Mouse (Mus musculus): ENCODE measurements around the gene 9430038I01Rik. TPM values are rescaled to one million over a fixed set of nuclear protein-coding genes. Genes with fewer than 3 reads are reported as not detected.
A peak's percentile ranks its signal among the peaks of the same experiment; 100 is the strongest.
"Not testable (repeated sequence)": the region's sequence is repeated elsewhere in the genome, so short reads cannot be mapped to it uniquely, and the experiment has no call there.

9430038I01Rik gene
- 18.2 and 20.2 TPM in 2 replicates for polyA plus RNA-seq (2016; fragmentation: Nextera tagmentation; extraction: Ambion mirVana)

DNA sequence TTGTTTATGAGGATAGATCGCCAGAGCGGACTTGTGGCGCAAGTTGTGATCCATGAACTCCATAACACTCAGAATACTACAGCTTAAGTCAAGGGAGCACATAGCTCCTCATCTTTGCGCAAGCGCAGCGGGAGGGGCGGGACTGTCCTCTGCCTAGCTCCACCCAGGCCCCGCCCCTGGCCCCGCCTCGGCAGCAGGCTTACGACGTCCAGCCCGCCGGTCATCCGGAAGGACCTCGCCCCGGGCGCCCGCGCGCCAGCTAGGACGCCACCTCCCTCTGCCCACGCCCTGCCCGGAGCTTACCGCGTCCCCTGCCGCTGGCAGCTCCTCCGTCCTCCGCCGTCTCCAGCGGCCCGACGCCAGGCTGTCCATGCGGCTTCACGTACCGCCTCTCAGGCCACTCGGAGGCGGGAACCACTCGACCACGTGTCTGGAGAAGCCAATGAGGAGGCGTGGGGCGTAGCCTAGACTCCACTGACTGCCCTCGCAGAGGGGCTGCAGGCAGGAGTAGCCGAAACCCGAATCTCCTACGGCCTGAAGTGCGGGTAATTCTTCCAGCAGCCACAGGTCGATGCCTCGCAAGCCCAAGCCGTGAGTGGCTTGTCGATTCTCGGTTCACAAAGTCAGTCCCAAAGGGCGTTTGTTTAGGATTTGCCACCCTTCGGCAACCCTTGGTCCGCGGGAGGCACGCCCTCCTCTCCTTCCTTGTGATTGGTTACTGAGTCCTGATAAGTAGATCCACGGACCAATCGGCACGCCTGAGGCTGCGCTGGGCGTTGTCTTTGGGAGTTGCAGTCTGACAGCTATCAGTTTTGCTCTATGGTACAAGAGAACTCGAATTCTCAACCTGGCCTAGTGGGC, at the start of gene 9430038I01Rik:
Gene 9430038I01Rik, minus strand, starts transcription at position 426 of the 861 bp plus-strand sequence.
- peak within 1 kb of the TSS; percentile 97 for H3K27ac ChIP-seq (replicated peaks)
- H3K36me3 ChIP-seq, result no peaks in the 10 kb centered on the region
- H3K9me3 ChIP-seq (replicated peaks), result no peaks in the 10 kb centered on the region
- DNase-seq (ENCODE audit: low spot score), result peak; percentile 98
- under 1% methylated on average over 63 of the region's 63 CpGs for WGBS
- H3K4me3 ChIP-seq, result peak within 1 kb of the TSS; percentile 85
- no peaks in the 10 kb centered on the region for H3K27me3 ChIP-seq (ENCODE audit: low read depth, poor library complexity, severe bottlenecking)
- peaks cover 11% of the 10 kb centered on the region for H3K4me1 ChIP-seq

DNA sequence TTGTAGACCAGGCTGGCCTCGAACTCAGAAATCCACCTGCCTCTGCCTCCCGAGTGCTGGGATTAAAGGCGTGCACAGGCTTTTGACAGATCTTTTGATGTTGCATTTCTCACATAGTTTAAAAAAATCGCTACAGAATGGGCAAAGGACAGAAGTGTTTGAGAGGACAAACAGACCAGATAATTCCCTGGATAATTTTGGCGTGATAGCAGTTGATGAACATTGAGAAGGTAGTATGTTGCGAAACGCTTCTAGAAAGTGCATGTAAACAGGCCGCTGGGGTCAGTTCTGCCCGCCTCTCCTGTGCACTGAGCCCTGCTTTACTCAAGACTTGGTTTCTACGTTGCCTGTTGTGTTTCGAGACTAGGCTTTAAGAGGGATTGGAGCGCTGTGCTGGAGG, 34.8 kb upstream of the 9430038I01Rik start:
- DNase-seq (ENCODE audit: low spot score), result no peak

DNA sequence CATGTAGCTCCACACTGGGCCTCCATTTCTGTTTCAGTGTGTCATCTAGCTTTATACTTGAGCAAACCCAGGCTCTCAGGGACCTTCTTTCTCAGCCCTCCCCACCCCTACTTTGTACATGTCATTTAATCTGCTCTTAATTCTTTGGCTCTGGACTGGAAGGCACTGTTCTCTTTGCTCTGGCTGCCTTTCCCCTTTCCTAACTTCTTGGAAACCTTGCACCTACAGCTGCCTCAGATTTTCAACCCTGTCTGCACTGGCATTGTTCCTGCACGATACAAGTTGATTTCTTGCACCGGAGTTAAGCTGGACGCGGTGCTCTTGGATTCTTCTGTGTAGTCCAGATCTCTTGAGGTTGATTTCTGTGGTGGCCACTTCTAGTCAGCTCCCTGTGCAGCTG, 32.4 kb upstream of the 9430038I01Rik start:
- H3K36me3 ChIP-seq, result peaks cover 67% of the 10 kb centered on the region
- 96% methylated on average over 4 of the region's 4 CpGs for WGBS

More for the DNA sequence above, 34.8 kb upstream of the 9430038I01Rik start:
- H3K27ac ChIP-seq (replicated peaks), result no peak overlapping the region
- no peaks in the 10 kb centered on the region for H3K4me1 ChIP-seq
- WGBS, result 94% methylated on average over 12 of the region's 12 CpGs
- H3K36me3 ChIP-seq, result peaks cover 88% of the 10 kb centered on the region
- H3K9me3 ChIP-seq (replicated peaks), result no peaks in the 10 kb centered on the region
- H3K27me3 ChIP-seq (ENCODE audit: low read depth, poor library complexity, severe bottlenecking), result no peaks in the 10 kb centered on the region
- H3K4me3 ChIP-seq, result no peak overlapping the region

DNA sequence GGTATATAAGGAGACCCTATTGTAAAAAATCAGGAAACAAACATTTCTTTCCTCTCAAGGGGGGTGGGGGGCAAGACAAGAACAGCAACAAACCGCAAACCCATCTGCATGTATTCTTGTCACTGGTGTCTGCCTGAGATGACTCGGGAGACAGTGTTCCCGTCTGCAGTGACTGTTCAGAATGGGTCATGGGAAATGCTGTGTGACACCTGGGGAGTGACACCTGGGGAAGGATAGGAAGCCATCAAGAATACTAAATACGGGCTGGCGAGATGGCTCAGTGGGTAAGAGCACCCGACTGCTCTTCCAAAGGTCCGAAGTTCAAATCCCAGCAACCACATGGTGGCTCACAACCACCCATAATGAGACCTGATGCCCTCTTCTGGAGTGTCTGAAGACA, 28.4 kb upstream of the 9430038I01Rik start:
- 91% methylated on average over 7 of the region's 7 CpGs for WGBS
- Histone ChIP-seq H3K4me1 (peaks cover 18% of the 10 kb centered on the region), H3K27ac (replicated peaks) (peak overlapping the region; percentile 97; the same call in 1 of the 2 replicates), H3K4me3 (peak overlapping the region; percentile 97), H3K36me3 (peaks cover 28% of the 10 kb centered on the region)
- not testable (repeated sequence) for H3K27me3 ChIP-seq (ENCODE audit: low read depth, poor library complexity, severe bottlenecking); H3K9me3 ChIP-seq (replicated peaks); DNase-seq (ENCODE audit: low spot score)

More for the DNA sequence above, 32.4 kb upstream of the 9430038I01Rik start:
- no peak for DNase-seq (ENCODE audit: low spot score)
- Histone ChIP-seq H3K9me3 (replicated peaks) (no peaks in the 10 kb centered on the region), H3K27ac (replicated peaks) (no peak overlapping the region), H3K4me1 (peaks cover 11% of the 10 kb centered on the region), H3K27me3 (ENCODE audit: low read depth, poor library complexity, severe bottlenecking) (no peaks in the 10 kb centered on the region), H3K4me3 (no peak overlapping the region)

DNA sequence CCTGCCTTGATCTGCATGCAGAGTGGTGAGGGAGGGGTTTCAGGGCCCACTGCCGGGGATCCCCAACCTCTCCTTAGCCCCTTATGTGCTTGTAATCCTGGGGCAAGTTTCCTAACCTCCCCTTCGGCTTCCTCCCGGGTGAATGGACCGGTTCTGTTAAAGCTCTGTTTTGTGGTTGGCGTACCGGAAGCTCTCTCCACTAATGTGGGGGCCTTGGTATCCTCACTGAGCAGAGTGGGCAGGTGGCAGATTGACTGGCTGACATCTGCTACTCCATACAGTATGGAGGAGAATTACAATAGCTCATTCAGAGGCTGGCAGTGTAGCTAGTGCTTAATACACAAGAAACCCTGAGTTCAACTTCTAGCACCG, 27.6 kb upstream of the 9430038I01Rik start:
- DNase-seq (ENCODE audit: low spot score), result no peak

DNA sequence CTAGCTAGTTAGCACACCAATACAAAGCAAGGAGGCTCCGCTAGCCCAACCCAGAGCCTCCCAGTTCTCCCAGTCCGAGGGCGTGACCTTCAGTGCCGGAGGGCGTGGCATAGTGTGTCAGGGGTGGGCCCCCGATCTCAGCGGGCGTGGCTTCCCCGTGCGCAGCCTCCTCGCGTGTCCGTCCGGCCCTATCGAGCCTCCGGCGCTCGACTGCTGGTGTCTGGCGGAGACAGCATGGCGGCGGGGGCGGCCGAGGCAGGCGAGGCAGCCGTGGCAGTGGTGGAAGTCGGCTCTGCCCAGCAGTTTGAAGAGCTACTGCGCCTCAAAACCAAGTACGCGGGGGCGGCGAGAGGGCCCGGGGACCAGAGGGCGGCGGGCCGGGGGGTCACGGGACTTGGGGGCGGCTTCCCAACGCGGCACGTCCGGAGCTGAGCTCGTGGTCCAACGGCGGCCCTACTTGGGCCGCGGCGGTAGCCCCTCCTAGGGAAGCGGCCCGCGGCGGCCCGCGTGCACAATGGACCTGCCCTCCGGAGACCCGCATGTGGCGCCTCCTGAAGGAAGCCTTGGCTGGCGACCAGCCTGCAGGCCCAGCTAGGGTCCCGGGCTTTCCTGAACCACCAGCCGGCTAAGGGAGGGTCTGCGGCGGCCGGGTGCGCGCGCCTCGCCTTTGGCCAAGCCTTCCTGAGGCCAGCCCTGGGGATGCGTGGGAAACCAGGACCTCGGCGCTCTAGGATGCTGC, 27.0 kb upstream of the 9430038I01Rik start, which contains the start of gene Glrx3:
Gene Glrx3, plus strand, starts transcription at position 175 of the 739 bp plus-strand sequence.
- H3K36me3 ChIP-seq, result peaks cover 16% of the 10 kb centered on the region; the same call in 1 of the 2 replicates
- WGBS, result under 1% methylated on average over 69 of the region's 69 CpGs
- DNase-seq (ENCODE audit: low spot score), result peak; percentile 95
- H3K27me3 ChIP-seq (ENCODE audit: low read depth, poor library complexity, severe bottlenecking), result no peaks in the 10 kb centered on the region
- peaks cover 19% of the 10 kb centered on the region for H3K4me1 ChIP-seq
- peak within 1 kb of the TSS; percentile 97 for H3K4me3 ChIP-seq
- no peaks in the 10 kb centered on the region for H3K9me3 ChIP-seq (replicated peaks)
- H3K27ac ChIP-seq (replicated peaks), result peak within 1 kb of the TSS; percentile 97

More for the DNA sequence above, 27.6 kb upstream of the 9430038I01Rik start:
- Histone ChIP-seq H3K36me3 (peaks cover 22% of the 10 kb centered on the region), H3K27me3 (ENCODE audit: low read depth, poor library complexity, severe bottlenecking) (no peaks in the 10 kb centered on the region), H3K4me1 (peaks cover 18% of the 10 kb centered on the region), H3K9me3 (replicated peaks) (no peaks in the 10 kb centered on the region), H3K4me3 (peak overlapping the region; percentile 97), H3K27ac (replicated peaks) (peak overlapping the region; percentile 97)
- 11% methylated on average over 7 of the region's 7 CpGs for WGBS

DNA sequence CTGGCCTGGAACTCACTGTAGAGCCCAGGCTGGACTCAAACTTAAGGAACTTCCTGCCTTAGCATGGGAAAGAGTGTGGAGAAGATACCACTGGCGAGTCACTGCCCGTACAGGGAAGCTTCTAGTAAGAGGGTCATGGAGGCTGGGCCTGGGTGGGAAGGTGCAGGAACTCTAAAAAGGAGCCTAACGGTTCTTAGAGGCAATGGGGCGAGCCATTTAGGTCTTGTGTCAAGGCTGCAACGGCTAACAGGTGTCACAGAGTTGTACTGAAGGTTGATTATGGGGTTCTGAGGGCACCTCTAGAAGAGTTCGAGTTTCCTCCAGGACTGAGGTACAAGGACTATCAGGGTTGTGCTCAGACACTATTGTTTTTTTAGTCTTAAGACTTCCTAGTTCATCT, 26.3 kb upstream of the 9430038I01Rik start:
- H3K36me3 ChIP-seq, result peaks cover 12% of the 10 kb centered on the region; the same call in 1 of the 2 replicates
- H3K4me1 ChIP-seq, result peaks cover 26% of the 10 kb centered on the region
- H3K9me3 ChIP-seq (replicated peaks), result no peaks in the 10 kb centered on the region
- no peaks in the 10 kb centered on the region for H3K27me3 ChIP-seq (ENCODE audit: low read depth, poor library complexity, severe bottlenecking)
- H3K4me3 ChIP-seq, result peak overlapping the region; percentile 97
- peak overlapping the region; percentile 97 for H3K27ac ChIP-seq (replicated peaks)
- DNase-seq (ENCODE audit: low spot score), result no peak
- WGBS, result 78% methylated on average over 6 of the region's 6 CpGs

DNA sequence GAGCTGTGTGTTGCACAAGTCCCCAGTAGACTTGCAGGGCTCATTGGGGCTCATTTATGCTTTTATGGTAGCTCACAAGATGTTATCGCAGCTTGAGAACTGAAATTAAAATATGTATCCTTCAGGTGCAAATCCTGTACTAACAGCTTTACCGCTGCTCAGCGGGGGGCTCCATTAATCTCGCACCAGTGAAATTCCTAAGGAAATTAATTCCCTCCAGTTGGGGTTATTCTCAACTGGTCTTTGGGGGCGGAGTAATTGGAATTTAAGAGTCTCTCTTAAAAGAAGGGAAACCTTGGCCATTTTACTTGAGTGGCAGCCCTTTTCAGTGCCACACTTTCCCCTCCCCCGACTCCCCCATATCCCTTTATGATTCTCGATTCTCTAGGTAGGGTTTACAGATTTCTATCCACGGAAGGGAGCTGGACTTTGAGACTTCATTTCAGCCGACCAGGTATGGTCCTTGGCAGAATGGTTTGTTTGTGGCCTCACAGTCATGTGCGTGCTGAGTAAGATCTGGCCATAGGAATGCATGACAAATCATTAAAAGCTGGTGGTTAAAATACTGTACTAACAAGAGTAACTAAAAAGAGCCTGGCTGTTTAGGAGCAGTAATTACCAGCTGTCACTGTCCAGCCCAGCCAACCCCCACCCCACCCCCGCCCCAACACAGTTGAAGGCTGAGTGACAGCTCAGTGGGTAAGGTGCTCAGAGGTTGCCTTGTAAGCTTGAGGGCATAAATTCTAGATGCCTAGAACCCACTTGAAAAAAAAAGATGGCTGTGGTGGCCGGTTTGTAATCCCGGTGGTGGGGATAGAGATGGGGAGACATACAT, 21.4 kb upstream of the 9430038I01Rik start:
- 56% methylated on average over 13 of the region's 13 CpGs for WGBS
- Histone ChIP-seq H3K4me3 (no peak overlapping the region), H3K27me3 (ENCODE audit: low read depth, poor library complexity, severe bottlenecking) (no peaks in the 10 kb centered on the region), H3K9me3 (replicated peaks) (no peaks in the 10 kb centered on the region), H3K36me3 (no peaks in the 10 kb centered on the region), H3K27ac (replicated peaks) (no peak overlapping the region), H3K4me1 (peaks cover 18% of the 10 kb centered on the region)
- DNase-seq (ENCODE audit: low spot score), result no peak

DNA sequence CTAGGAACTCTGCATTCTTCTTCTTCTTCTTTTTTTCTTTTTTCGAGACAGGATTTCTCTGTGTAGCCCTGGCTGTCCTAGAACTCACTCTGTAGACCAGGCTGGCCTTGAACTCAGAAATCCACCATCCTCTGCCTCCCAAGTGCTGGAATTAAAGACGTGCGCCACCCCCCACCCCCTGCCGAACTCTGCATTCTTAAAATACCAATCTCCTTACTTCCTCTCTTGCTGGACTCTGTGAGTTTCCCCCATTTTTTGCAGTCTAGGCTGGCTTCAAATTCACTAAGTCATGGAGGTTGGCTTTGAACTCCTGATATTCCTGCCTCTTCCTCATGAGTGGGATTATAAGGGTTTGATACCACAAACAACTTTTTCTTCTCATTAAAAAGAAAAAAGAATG, 16.1 kb upstream of the 9430038I01Rik start:
- no peak for DNase-seq (ENCODE audit: low spot score)
- H3K4me1 ChIP-seq, result peaks cover 6% of the 10 kb centered on the region
- H3K27me3 ChIP-seq (ENCODE audit: low read depth, poor library complexity, severe bottlenecking), result no peaks in the 10 kb centered on the region
- H3K9me3 ChIP-seq (replicated peaks), result no peaks in the 10 kb centered on the region
- H3K36me3 ChIP-seq, result no peaks in the 10 kb centered on the region
- 79% methylated on average over 4 of the region's 4 CpGs for WGBS
- H3K27ac ChIP-seq (replicated peaks), result no peak overlapping the region
- no peak overlapping the region for H3K4me3 ChIP-seq

DNA sequence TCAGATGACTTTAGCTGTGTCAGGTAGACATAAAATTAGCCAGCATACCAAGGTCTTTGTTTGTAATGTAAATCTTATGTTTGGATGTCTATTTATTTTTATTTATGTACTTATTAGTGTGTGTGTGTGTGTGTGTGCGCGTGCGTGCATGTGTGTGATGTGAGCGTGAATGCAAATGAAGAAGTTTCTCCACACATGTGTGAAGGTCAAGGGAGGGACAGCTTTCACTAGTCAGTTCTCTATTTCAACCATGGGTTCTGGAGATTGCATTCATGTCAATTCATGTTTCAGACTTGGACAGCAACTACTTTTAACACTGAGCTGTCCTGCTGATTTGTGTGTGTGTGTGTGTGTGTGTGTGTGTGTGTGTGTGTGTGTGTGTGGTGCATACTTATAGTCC, 10.7 kb upstream of the 9430038I01Rik start:
- Histone ChIP-seq H3K4me3 (no peak overlapping the region), H3K27me3 (ENCODE audit: low read depth, poor library complexity, severe bottlenecking) (no peaks in the 10 kb centered on the region), H3K36me3 (no peaks in the 10 kb centered on the region), H3K9me3 (replicated peaks) (no peaks in the 10 kb centered on the region), H3K27ac (replicated peaks) (no peak overlapping the region), H3K4me1 (no peaks in the 10 kb centered on the region)
- DNase-seq (ENCODE audit: low spot score), result no peak
- WGBS, result 97% methylated on average over 4 of the region's 4 CpGs

DNA sequence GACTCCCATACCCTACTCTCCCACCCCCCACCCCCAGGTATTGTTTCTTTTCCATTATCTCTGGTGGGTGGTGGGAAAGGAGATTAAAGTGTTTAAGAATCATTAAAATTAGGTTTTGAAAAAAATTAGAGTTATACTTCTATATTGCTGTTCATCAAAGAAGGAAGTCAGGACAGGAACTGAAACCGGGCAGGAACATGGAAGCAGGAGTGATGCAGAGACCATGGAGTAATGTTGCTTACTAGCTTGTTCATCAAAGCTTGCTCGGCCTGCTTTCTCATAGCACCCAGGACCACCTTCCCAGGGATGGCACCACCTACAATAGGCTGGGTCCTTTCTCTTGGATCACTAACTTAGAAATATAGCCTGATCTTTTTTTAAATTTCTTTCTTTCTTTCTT, 10.0 kb upstream of the 9430038I01Rik start:
- whole genome bisulfite sequencing, result 92% methylated on average over 2 of the region's 2 CpGs
- no peak overlapping the region for H3K27ac ChIP-seq (replicated peaks)
- no peaks in the 10 kb centered on the region for H3K36me3 ChIP-seq
- H3K9me3 ChIP-seq (replicated peaks), result no peaks in the 10 kb centered on the region
- H3K27me3 ChIP-seq (ENCODE audit: low read depth, poor library complexity, severe bottlenecking), result no peaks in the 10 kb centered on the region
- DNase-seq (ENCODE audit: low spot score), result no peak
- H3K4me1 ChIP-seq, result no peaks in the 10 kb centered on the region
- no peak overlapping the region for H3K4me3 ChIP-seq

DNA sequence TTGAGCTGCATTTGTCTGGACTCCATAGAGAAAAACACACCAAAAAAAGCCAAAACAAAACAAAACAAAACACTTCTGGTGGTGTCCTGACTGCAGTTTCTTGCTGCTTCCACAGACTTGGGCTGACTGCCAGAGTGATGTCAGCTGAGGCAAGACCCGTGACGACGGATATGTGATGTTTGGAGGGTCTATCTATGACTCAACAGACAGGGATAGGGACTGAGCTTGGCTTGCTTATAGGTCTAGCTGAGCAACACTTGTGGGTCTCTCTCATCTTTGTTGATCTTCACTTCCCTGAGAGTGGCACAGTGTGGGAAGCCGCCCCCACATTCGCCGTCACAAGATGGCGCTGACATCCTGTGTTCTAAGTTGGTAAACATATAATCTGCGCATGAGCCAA, 4.1 kb upstream of the 9430038I01Rik start:
- no peak overlapping the region for H3K27ac ChIP-seq (replicated peaks)
- no peaks in the 10 kb centered on the region for H3K27me3 ChIP-seq (ENCODE audit: low read depth, poor library complexity, severe bottlenecking)
- no peak overlapping the region for H3K4me3 ChIP-seq
- peaks cover 6% of the 10 kb centered on the region for H3K4me1 ChIP-seq
- H3K9me3 ChIP-seq (replicated peaks), result no peaks in the 10 kb centered on the region
- DNase-seq (ENCODE audit: low spot score), result no peak
- WGBS, result 93% methylated on average over 8 of the region's 8 CpGs
- H3K36me3 ChIP-seq, result no peaks in the 10 kb centered on the region
